Mouse (Mus musculus) forebrain, embryonic 15.5 days (tissue): Measurements from ENCODE around the gene Mdfi. TPM values are rescaled to one million over a fixed set of nuclear protein-coding genes. Genes with fewer than 3 reads are reported as not detected.
"Not testable (repeated sequence)": the region's sequence is repeated elsewhere in the genome, so short reads cannot be mapped to it uniquely, and the experiment has no call there.

Experiments
- ATAC-seq: fragments of 200-750 bp; cut with Nextera tagmentation; replicated peaks from 2 replicates; pipeline ENCODE4 v1.8.0; 2017; ENCODE audit warnings: mild to moderate bottlenecking, moderate TSS enrichment, moderate library complexity
- H3K27ac ChIP-seq: fragments of 300-500 bp; sonication (generic); replicated peaks from 2 replicates; pipeline ENCODE4 v1.5.1; 2015; ENCODE audit warnings: mild to moderate bottlenecking, inconsistent platforms
- H3K27me3 ChIP-seq: fragments of 300-500 bp; sonication (generic); 2 replicates; pipeline ENCODE4 v1.6.1; 2015; ENCODE audit warnings: inconsistent platforms
- H3K36me3 ChIP-seq: fragments of 300-500 bp; sonication (generic); 2 replicates; pipeline ENCODE4 v1.6.1; 2015; ENCODE audit warnings: mild to moderate bottlenecking, inconsistent platforms
- H3K4me1 ChIP-seq: fragments of 300-500 bp; sonication (generic); 2 replicates; pipeline ENCODE4 v1.6.1; 2015; ENCODE audit warnings: inconsistent platforms
- H3K4me2 ChIP-seq: fragments of 300-500 bp; sonication (generic); replicated peaks from 2 replicates; pipeline ENCODE4 v1.6.1; 2015; ENCODE audit warnings: mild to moderate bottlenecking, inconsistent platforms
- H3K4me3 ChIP-seq: fragments of 300-500 bp; sonication (generic); 2 replicates; pipeline ENCODE4 v1.5.1; 2015; ENCODE audit warnings: mild to moderate bottlenecking, inconsistent platforms
- H3K9ac ChIP-seq: fragments of 300-500 bp; sonication (generic); replicated peaks from 2 replicates; pipeline ENCODE4 v1.6.1; 2015; ENCODE audit warnings: mild to moderate bottlenecking, inconsistent platforms
- H3K9me3 ChIP-seq: fragments of 300-500 bp; sonication (generic); 2 replicates; pipeline ENCODE4 v1.6.1; 2016; ENCODE audit warnings: inconsistent platforms
- WGBS: fragments of 180-500 bp; shearing (Covaris S2); methylation state at CpG from one replicate; pipeline ENCODE4 v1.1.7; 2015; ENCODE audit warnings: mixed read lengths; 5-methylcytosine and 5-hydroxymethylcytosine counted together
- polyA plus RNA-seq: library from polyadenylated mRNA; unstranded; fragments of >200 nt; fragmentation: Nextera tagmentation; extraction: Ambion mirVana; gene quantifications from 2 replicates; pipeline ENCODE4 v1.2.1, GENCODE M21; 2015

Mdfi gene
- polyA plus RNA-seq, 1 experiment from 2014 or later: 2.5 TPM

DNA sequence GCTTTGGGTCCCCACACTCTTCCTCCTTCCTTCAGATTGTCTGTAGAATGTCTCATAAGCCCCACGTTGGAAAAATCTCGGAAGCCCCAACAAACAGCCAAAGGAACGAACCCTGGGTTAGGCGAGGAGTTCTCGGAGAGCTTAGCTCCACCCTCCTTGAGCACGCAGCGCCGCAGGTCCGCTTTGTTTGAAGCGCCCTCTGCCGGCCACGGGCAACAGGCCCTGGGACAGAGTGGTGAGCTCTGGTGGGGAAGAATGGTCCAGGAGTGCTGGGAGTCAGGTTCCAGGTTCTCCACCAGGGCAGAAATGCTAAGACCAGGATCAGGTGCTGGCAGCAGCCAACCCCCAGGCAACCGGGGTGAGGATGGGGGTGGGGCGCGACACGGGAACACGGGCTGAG, 30.0 kb upstream of the Mdfi start:
- H3K4me3 ChIP-seq: no peak overlapping the region
- peaks cover 13% of the 10 kb centered on the region; the same call in 1 of the 2 replicates for H3K4me1 ChIP-seq
- peak; percentile 70 for ATAC-seq
- no peaks in the 10 kb centered on the region for H3K27me3 ChIP-seq
- peak overlapping the region; percentile 37; the same call in 1 of the 2 replicates for H3K9ac ChIP-seq
- WGBS: 5% methylated on average over 17 of the region's 17 CpGs
- peaks cover 16% of the 10 kb centered on the region for H3K36me3 ChIP-seq
- H3K4me2 ChIP-seq: peak overlapping the region; percentile 38
- H3K9me3 ChIP-seq: no peaks in the 10 kb centered on the region
- H3K27ac ChIP-seq: peak overlapping the region; percentile 46; the same call in 1 of the 2 replicates

- no peaks in the 10 kb centered on the region for H3K9me3 ChIP-seq
- H3K27me3 ChIP-seq: no peaks in the 10 kb centered on the region
- WGBS: 15% methylated on average over 11 of the region's 11 CpGs
- no peak overlapping the region for H3K27ac ChIP-seq
- H3K4me2 ChIP-seq: no peak overlapping the region
- H3K9ac ChIP-seq: no peak overlapping the region
- no peak for ATAC-seq
- no peak overlapping the region for H3K4me3 ChIP-seq
- H3K4me1 ChIP-seq: peaks cover 13% of the 10 kb centered on the region; the same call in 1 of the 2 replicates
- peaks cover 7% of the 10 kb centered on the region for H3K36me3 ChIP-seq
These were observed 28.9 kb upstream of the Mdfi start for GRCm38 (mm10) chr17:47863437-47863836.

DNA sequence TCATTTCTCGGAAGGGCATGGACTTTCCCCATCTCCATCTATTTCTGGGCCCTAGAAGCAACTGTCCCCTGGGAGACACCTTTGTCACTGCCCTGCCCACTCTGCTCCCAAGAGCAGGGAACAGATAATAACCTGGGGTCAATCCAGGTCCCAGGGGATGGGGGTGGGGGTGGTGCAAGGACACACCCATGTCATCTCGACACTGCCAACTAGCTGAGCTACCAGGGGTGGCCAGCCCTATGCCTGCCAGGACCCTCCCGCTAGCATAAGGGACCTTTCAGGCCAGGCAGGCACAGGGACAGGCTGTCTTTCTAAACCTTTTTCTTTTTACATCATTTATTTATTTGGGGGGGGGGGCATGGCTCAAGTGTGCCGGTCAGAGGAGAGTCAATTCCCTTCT, 28.5 kb upstream of the Mdfi start:
- peaks cover 3% of the 10 kb centered on the region; the same call in 1 of the 2 replicates for H3K36me3 ChIP-seq
- H3K4me1 ChIP-seq: peaks cover 13% of the 10 kb centered on the region; the same call in 1 of the 2 replicates
- ATAC-seq: no peak
- WGBS: 60% methylated on average over 4 of the region's 4 CpGs
- no peaks in the 10 kb centered on the region for H3K9me3 ChIP-seq
- no peak overlapping the region for H3K27ac ChIP-seq
- no peak overlapping the region for H3K4me3 ChIP-seq
- no peak overlapping the region for H3K4me2 ChIP-seq
- no peaks in the 10 kb centered on the region for H3K27me3 ChIP-seq
- H3K9ac ChIP-seq: no peak overlapping the region

- no peaks in the 10 kb centered on the region for H3K27me3 ChIP-seq
- H3K4me1 ChIP-seq: no peaks in the 10 kb centered on the region
- no peak overlapping the region for H3K4me2 ChIP-seq
- H3K4me3 ChIP-seq: no peak overlapping the region
- H3K9ac ChIP-seq: no peak overlapping the region
- WGBS: 80% methylated on average over 4 of the region's 4 CpGs
- H3K36me3 ChIP-seq: no peaks in the 10 kb centered on the region
- H3K27ac ChIP-seq: no peak overlapping the region
- no peaks in the 10 kb centered on the region for H3K9me3 ChIP-seq
- ATAC-seq: no peak
These were observed 21.1 kb upstream of the Mdfi start for GRCm38 (mm10) chr17:47855544-47855943.

- no peak overlapping the region for H3K4me3 ChIP-seq
- no peak overlapping the region for H3K4me2 ChIP-seq
- WGBS: 62% methylated on average over 8 of the region's 8 CpGs
- H3K9me3 ChIP-seq: no peaks in the 10 kb centered on the region
- no peak overlapping the region for H3K27ac ChIP-seq
- H3K4me1 ChIP-seq: no peaks in the 10 kb centered on the region
- H3K27me3 ChIP-seq: no peaks in the 10 kb centered on the region
- H3K36me3 ChIP-seq: no peaks in the 10 kb centered on the region
- H3K9ac ChIP-seq: no peak overlapping the region
- ATAC-seq: no peak
These were observed 20.4 kb upstream of the Mdfi start for GRCm38 (mm10) chr17:47854908-47855307.

- H3K27me3 ChIP-seq: no peaks in the 10 kb centered on the region
- no peak overlapping the region for H3K9ac ChIP-seq
- 86% methylated on average over 4 of the region's 4 CpGs for WGBS
- H3K27ac ChIP-seq: no peak overlapping the region
- H3K4me3 ChIP-seq: no peak overlapping the region
- H3K9me3 ChIP-seq: no peaks in the 10 kb centered on the region
- H3K4me1 ChIP-seq: no peaks in the 10 kb centered on the region
- H3K36me3 ChIP-seq: no peaks in the 10 kb centered on the region
- no peak overlapping the region for H3K4me2 ChIP-seq
- ATAC-seq: no peak
These were observed 19.3 kb upstream of the Mdfi start for GRCm38 (mm10) chr17:47853760-47854159.

GRCm38 (mm10) chr17:47853336-47853735, 18.8 kb upstream of the Mdfi start:
- Histone ChIP-seq H3K4me1 (no peaks in the 10 kb centered on the region), H3K36me3 (no peaks in the 10 kb centered on the region), H3K4me2 (no peak overlapping the region), H3K9me3 (no peaks in the 10 kb centered on the region), H3K9ac (no peak overlapping the region), H3K4me3 (no peak overlapping the region), H3K27ac (no peak overlapping the region), H3K27me3 (no peaks in the 10 kb centered on the region)
- ATAC-seq: no peak
- WGBS: 94% methylated on average over 3 of the region's 4 CpGs

DNA sequence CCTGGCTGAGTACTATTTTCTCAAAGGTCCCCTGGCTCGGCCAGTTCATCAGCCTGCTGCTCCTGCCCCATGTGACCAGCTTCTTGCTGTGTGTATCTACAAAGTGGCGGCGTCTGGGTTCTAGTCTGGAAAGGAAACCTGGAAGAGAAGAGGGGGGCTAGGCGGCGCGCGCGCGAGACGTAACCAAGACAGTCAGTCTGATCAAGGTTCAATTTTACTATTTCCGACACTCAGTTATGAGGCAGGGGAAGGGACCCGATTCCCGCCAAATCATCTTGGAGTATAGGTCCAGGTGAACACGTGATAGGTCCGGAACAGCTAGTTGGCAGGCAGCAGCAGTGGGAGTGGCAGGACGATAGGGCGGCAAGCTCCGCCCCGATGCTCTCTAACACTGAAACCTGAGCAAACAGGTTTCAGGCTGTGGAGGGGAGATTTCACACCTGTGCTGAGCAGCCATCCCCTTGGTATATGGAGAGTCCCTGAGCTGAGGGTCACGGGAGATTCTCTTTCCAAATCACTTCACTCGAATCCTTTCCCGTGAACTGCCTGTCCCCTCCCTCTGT, 17.4 kb upstream of the Mdfi start:
- Histone ChIP-seq H3K4me2 (peak overlapping the region; percentile 39), H3K4me3 (peak overlapping the region; percentile 20)
- H3K9ac ChIP-seq, H3K27me3 ChIP-seq, H3K36me3 ChIP-seq, H3K9me3 ChIP-seq, H3K27ac ChIP-seq, H3K4me1 ChIP-seq: not testable (repeated sequence)
- WGBS: 21% methylated on average over 22 of the region's 22 CpGs
- ATAC-seq: 0 out of 2 replicates have a peak, but pooled peaks have one; percentile 41

- no peaks in the 10 kb centered on the region for H3K4me1 ChIP-seq
- no peak overlapping the region for H3K4me2 ChIP-seq
- WGBS: 85% methylated on average over 7 of the region's 7 CpGs
- no peak overlapping the region for H3K9ac ChIP-seq
- H3K36me3 ChIP-seq: no peaks in the 10 kb centered on the region
- no peaks in the 10 kb centered on the region for H3K27me3 ChIP-seq
- H3K4me3 ChIP-seq: no peak overlapping the region
- no peaks in the 10 kb centered on the region for H3K9me3 ChIP-seq
- no peak for ATAC-seq
- H3K27ac ChIP-seq: no peak overlapping the region
These were observed 16.3 kb upstream of the Mdfi start for GRCm38 (mm10) chr17:47850639-47851314.

DNA sequence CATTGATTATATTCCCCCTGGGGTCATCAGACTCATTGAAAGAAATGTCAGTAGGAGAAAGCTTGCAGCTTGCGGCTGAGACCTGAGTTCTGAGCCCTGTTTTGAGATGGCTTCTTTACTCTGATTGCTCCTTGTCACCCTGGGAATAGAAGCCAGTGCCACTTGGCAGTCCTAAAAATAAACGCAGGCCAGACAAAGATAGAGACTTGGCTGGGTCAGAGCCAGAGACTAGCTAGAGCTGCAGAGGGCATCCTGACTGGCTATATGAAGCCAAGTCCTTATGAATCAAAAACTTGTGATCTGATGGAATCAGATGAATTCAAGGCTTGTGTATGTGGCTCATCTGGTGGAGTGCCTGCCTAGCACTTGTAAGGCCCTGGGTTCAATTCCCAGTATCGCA, 15.5 kb upstream of the Mdfi start:
- 82% methylated on average over 3 of the region's 3 CpGs for WGBS
- H3K27ac ChIP-seq: no peak overlapping the region
- no peak overlapping the region for H3K4me3 ChIP-seq

DNA sequence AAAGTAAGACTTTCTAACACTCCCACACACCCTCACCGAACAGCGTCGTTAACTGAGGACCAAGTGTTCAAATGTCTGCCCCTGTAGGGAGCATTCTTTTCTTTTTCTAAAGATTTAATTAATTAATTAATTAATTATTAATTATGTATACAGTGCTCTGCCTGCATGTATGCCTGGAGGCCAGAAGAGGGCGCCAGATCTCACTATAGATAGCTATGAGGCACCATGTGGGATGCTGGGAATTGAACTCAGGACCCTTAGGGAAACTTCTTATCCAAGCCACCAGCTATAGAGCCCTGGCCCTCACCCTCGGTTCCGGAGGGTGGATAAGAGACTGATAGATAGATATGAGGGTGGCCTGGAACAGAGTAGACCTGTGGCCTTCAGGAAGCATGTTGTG, 13.5 kb upstream of the Mdfi start:
- H3K9me3 ChIP-seq: no peaks in the 10 kb centered on the region
- H3K4me1 ChIP-seq: no peaks in the 10 kb centered on the region
- H3K27me3 ChIP-seq: no peaks in the 10 kb centered on the region
- WGBS: 68% methylated on average over 6 of the region's 6 CpGs
- H3K4me3 ChIP-seq: no peak overlapping the region
- no peak for ATAC-seq
- H3K9ac ChIP-seq: no peak overlapping the region
- H3K27ac ChIP-seq: no peak overlapping the region
- H3K4me2 ChIP-seq: no peak overlapping the region
- H3K36me3 ChIP-seq: no peaks in the 10 kb centered on the region

More for the DNA sequence above, 15.5 kb upstream of the Mdfi start:
- H3K4me2 ChIP-seq: no peak overlapping the region
- no peak overlapping the region for H3K9ac ChIP-seq
- H3K4me1 ChIP-seq: no peaks in the 10 kb centered on the region
- H3K9me3 ChIP-seq: no peaks in the 10 kb centered on the region
- H3K36me3 ChIP-seq: no peaks in the 10 kb centered on the region
- no peak for ATAC-seq
- H3K27me3 ChIP-seq: no peaks in the 10 kb centered on the region

DNA sequence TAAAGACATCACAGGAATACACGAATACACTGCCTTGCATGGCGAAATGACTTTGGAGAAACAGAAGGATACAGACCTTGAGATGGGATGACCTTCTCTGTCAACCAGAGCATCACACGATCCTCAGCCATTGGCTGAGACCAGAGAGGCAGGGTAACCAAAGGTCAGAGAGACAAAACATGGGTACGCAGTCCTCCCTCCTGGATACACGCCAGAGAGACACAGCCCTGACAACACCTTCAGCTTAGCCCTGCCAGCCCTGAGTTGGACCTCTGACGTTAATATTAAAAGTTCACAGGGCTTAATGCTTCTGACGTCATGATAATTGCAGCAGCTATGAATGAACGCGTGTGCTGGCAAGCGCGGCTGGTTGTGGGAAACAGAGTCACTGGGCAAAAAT, 11.1 kb upstream of the Mdfi start:
- Histone ChIP-seq H3K27me3 (no peaks in the 10 kb centered on the region), H3K4me3 (no peak overlapping the region), H3K9ac (no peak overlapping the region), H3K9me3 (no peaks in the 10 kb centered on the region), H3K36me3 (no peaks in the 10 kb centered on the region), H3K27ac (no peak overlapping the region), H3K4me1 (no peaks in the 10 kb centered on the region), H3K4me2 (no peak overlapping the region)
- WGBS: 83% methylated on average over 11 of the region's 11 CpGs
- ATAC-seq: no peak

DNA sequence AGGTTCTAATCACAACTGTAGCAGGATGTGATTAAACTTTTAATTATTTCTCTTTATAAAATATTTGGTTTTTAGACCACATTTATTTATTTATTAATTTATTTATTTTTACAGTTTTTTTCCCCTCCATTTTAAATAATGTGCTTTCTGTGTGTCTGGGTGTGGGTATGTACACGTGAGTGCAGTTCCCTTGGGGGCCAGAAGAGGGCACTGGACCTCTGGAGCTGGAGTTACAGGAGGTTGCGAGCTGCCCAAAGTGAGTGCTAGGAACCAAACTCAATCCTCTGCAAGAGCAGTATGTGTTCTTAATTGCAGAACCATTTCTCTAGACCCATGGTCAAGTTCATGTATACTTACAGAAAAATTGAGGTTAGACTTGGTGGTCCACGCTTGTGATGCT, 9.0 kb upstream of the Mdfi start:
- H3K4me1 ChIP-seq: no peaks in the 10 kb centered on the region
- H3K27ac ChIP-seq: no peak overlapping the region
- H3K36me3 ChIP-seq: no peaks in the 10 kb centered on the region
- H3K4me2 ChIP-seq: no peak overlapping the region
- 96% methylated on average over 3 of the region's 3 CpGs for WGBS
- no peak for ATAC-seq
- H3K4me3 ChIP-seq: no peak overlapping the region
- no peak overlapping the region for H3K9ac ChIP-seq
- H3K27me3 ChIP-seq: no peaks in the 10 kb centered on the region
- H3K9me3 ChIP-seq: no peaks in the 10 kb centered on the region
